Mouse (Mus musculus) embryonic fibroblast, embryonic 13.5 days (primary cell): ENCODE measurements around the gene Efnb2.

Source experiments
- CTCF ChIP-seq: IDR thresholded peaks from 2 replicates; pipeline ENCODE4 v1.5.1; 2011; ENCODE audit warnings: mild to moderate bottlenecking, control low read depth, low read length, moderate library complexity, borderline replicate concordance; ENCODE audit not compliant: insufficient read depth
- POLR2A ChIP-seq: IDR thresholded peaks from 2 replicates; pipeline ENCODE4 v1.6.1; 2011; ENCODE audit warnings: low read depth, mild to moderate bottlenecking, control low read depth, low read length, moderate library complexity

DNA sequence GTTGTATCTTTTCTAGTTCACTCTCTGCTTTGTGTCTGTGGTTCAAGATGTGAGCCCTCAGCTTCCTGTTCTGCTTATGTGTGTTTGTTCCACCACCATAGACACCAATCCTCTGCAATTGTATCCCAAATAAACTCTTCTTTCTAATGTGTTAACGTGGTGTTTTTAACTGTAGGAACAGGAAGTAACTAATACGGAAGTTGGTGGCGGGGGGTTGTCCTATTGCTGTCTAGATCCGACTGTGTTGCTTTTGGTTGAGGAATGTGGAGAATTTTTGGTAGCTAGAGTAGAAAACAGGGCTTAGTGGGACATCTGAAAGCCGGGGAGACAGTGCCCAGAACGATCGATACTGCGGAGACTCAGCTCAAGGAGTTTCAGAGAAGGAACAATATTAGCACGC lies 43.8 kb upstream of the Efnb2 start:
- no peak for TF ChIP-seq POLR2A
- no peak for TF ChIP-seq CTCF
